1 mouse cellular context compared by ENCODE assay signal in genomic region chr4:129455265-129455664, GRCm38 (mm10).
TF ChIP-seq lines count a peak whose summit lies in the region.

No protein-coding gene starts in this region.

TF ChIP-seq in C2C12, 6 proteins besides CTCF, POLR2A, EP300 and RAD21:
- TF ChIP-seq MYOD1 (IDR thresholded peaks at IDR 0.05; ENCODE audit: control insufficient read depth, insufficient read length, low read depth) (no peak), CEBPB (IDR thresholded peaks at IDR 0.05; ENCODE audit: low read depth) (no peak), FOSL1 (IDR thresholded peaks at IDR 0.05; ENCODE audit: insufficient read depth, low read length, poor library complexity, severe bottlenecking) (no peak), MAX (IDR thresholded peaks at IDR 0.05) (no peak), MYOG (IDR thresholded peaks at IDR 0.05; ENCODE audit: control insufficient read depth, extremely low read depth, insufficient read length) (no peak), USF1 (IDR thresholded peaks at IDR 0.05; ENCODE audit: low read depth) (no peak)
